Mouse (Mus musculus) spleen, postnatal 14 days (tissue): Measurements from ENCODE around the gene Gm21292.
"Not testable (repeated sequence)": the region's sequence is repeated elsewhere in the genome, so short reads cannot be mapped to it uniquely, and the experiment has no call there.

ENCODE experiments used
- DNase-seq, 2 experiments: peaks; one replicate each; pipeline ENCODE4 v3.0.0; 2021 to 2022; ENCODE audit warnings: low spot score in 2 of 2

The Gm21292 gene

GRCm38 (mm10) chrY:9133824-9134223, at the start of gene Gm21292:
Gene Gm21292, minus strand, starts transcription at chrY:9133924.
- not testable (repeated sequence) for DNase-seq
